Mouse (Mus musculus) heart, embryonic 16.5 days (tissue): ENCODE data around the gene Gm42878. TPM values are rescaled to one million over a fixed set of nuclear protein-coding genes. Genes with fewer than 3 reads are reported as not detected.

Experiments used
- ATAC-seq: fragments of 200-750 bp; cut with Nextera tagmentation; replicated peaks from 2 replicates; pipeline ENCODE4 v1.8.0; 2017; ENCODE audit warnings: moderate number of reproducible peaks; ENCODE audit not compliant: insufficient read depth, low FRiP score; ENCODE audit errors: extremely low read depth
- H3K27ac ChIP-seq: fragments of 300-500 bp; sonication (generic); 2 replicates; pipeline ENCODE4 v1.5.1; 2014; ENCODE audit warnings: mild to moderate bottlenecking, low read length, control low read depth, moderate library complexity
- H3K27me3 ChIP-seq: fragments of 300-500 bp; sonication (generic); 2 replicates; pipeline ENCODE4 v1.6.1; 2014; ENCODE audit warnings: low read length, mixed read lengths; ENCODE audit not compliant: control insufficient read depth, insufficient read depth
- H3K36me3 ChIP-seq: fragments of 300-500 bp; sonication (generic); 2 replicates; pipeline ENCODE4 v1.6.1; 2014; ENCODE audit not compliant: control insufficient read depth, insufficient read depth
- H3K4me1 ChIP-seq: fragments of 300-500 bp; sonication (generic); 2 replicates; pipeline ENCODE4 v1.6.1; 2014; ENCODE audit warnings: low read length, mixed read lengths; ENCODE audit not compliant: control insufficient read depth, insufficient read depth
- H3K4me2 ChIP-seq: fragments of 300-500 bp; sonication (generic); 2 replicates; pipeline ENCODE4 v1.6.1; 2014; ENCODE audit warnings: low read depth, mild to moderate bottlenecking, control low read depth, low read length
- H3K4me3 ChIP-seq: fragments of 300-500 bp; sonication (generic); 2 replicates; pipeline ENCODE4 v1.5.1; 2014; ENCODE audit warnings: mild to moderate bottlenecking, control low read depth, low read length
- H3K9ac ChIP-seq: fragments of 300-500 bp; sonication (generic); 2 replicates; pipeline ENCODE4 v1.6.1; 2014; ENCODE audit warnings: low read length, control low read depth
- H3K9me3 ChIP-seq: fragments of 300-500 bp; sonication (generic); replicated peaks from 2 replicates; pipeline ENCODE4 v1.6.1; 2016; ENCODE audit warnings: low read length; ENCODE audit not compliant: control insufficient read depth
- WGBS: fragments of 180-500 bp; shearing (Covaris S2); extraction: QIAGEN DNeasy Blood & Tissue Kit; methylation state at CpG from one replicate; pipeline ENCODE4 v1.1.7; 2014; 5-methylcytosine and 5-hydroxymethylcytosine counted together
- polyA plus RNA-seq: library from polyadenylated mRNA; unstranded; fragments of >200 nt; fragmentation: Nextera tagmentation; extraction: Ambion mirVana; gene quantifications from 2 replicates; pipeline ENCODE4 v1.2.1, GENCODE M21; 2015

The Gm42878 gene
- polyA plus RNA-seq, 1 experiment from 2014 or later, result 0.32 TPM

- Histone ChIP-seq H3K4me3 (no peak overlapping the region), H3K4me2 (peak overlapping the region; percentile 4; the same call in 1 of the 2 replicates), H3K9me3 (no peaks in the 10 kb centered on the region), H3K9ac (no peak overlapping the region), H3K36me3 (no peaks in the 10 kb centered on the region), H3K4me1 (peaks cover 19% of the 10 kb centered on the region), H3K27me3 (no peaks in the 10 kb centered on the region), H3K27ac (peak overlapping the region; percentile 36; the same call in 1 of the 2 replicates)
- whole genome bisulfite sequencing, result 46% methylated on average over 6 of the region's 6 CpGs
- ATAC-seq, result no peak
Measured at GRCm38 (mm10) chr5:121586400-121587039, 41.2 kb upstream of the Gm42878 start.

GRCm38 (mm10) chr5:121585699-121586098 is 40.4 kb upstream of the Gm42878 start:
- ATAC-seq, result no peak
- Histone ChIP-seq H3K36me3 (no peaks in the 10 kb centered on the region), H3K4me1 (peaks cover 18% of the 10 kb centered on the region), H3K27me3 (no peaks in the 10 kb centered on the region), H3K4me2 (no peak overlapping the region), H3K4me3 (no peak overlapping the region), H3K9ac (no peak overlapping the region), H3K27ac (no peak overlapping the region), H3K9me3 (no peaks in the 10 kb centered on the region)
- 83% methylated on average over 5 of the region's 5 CpGs for WGBS

GRCm38 (mm10) chr5:121585005-121585404 is 39.7 kb upstream of the Gm42878 start:
- no peak overlapping the region for H3K4me3 ChIP-seq
- no peaks in the 10 kb centered on the region for H3K27me3 ChIP-seq
- 94% methylated on average over 10 of the region's 10 CpGs for WGBS
- no peaks in the 10 kb centered on the region for H3K36me3 ChIP-seq
- H3K9ac ChIP-seq, result no peak overlapping the region
- no peak overlapping the region for H3K27ac ChIP-seq
- peaks cover 18% of the 10 kb centered on the region for H3K4me1 ChIP-seq
- no peak overlapping the region for H3K4me2 ChIP-seq
- no peaks in the 10 kb centered on the region for H3K9me3 ChIP-seq
- ATAC-seq, result no peak

- Histone ChIP-seq H3K27me3 (no peaks in the 10 kb centered on the region), H3K9ac (no peak overlapping the region), H3K4me1 (peaks cover 18% of the 10 kb centered on the region), H3K4me2 (0 out of 2 replicates have a peak overlapping the region, but pooled peaks have one; percentile 16), H3K36me3 (0 out of 2 replicates have a peak, but pooled peaks cover 7% of the 10 kb centered on the region), H3K27ac (peak overlapping the region; percentile 67), H3K9me3 (no peaks in the 10 kb centered on the region), H3K4me3 (no peak overlapping the region)
- ATAC-seq, result peak; percentile 88
- 43% methylated on average over 12 of the region's 12 CpGs for WGBS
Measured at GRCm38 (mm10) chr5:121583765-121584501, 38.7 kb upstream of the Gm42878 start.

GRCm38 (mm10) chr5:121581945-121582344 is 36.7 kb upstream of the Gm42878 start:
- Histone ChIP-seq H3K9ac (no peak overlapping the region), H3K36me3 (0 out of 2 replicates have a peak, but pooled peaks cover 7% of the 10 kb centered on the region), H3K27me3 (no peaks in the 10 kb centered on the region), H3K27ac (no peak overlapping the region), H3K4me2 (no peak overlapping the region), H3K4me1 (peaks cover 16% of the 10 kb centered on the region), H3K9me3 (no peaks in the 10 kb centered on the region), H3K4me3 (no peak overlapping the region)
- 86% methylated on average over 8 of the region's 8 CpGs for WGBS
- no peak for ATAC-seq

- Histone ChIP-seq H3K27me3 (no peaks in the 10 kb centered on the region), H3K4me3 (no peak overlapping the region), H3K4me2 (no peak overlapping the region), H3K9me3 (no peaks in the 10 kb centered on the region), H3K9ac (no peak overlapping the region), H3K27ac (no peak overlapping the region), H3K36me3 (0 out of 2 replicates have a peak, but pooled peaks cover 9% of the 10 kb centered on the region), H3K4me1 (no peaks in the 10 kb centered on the region)
- no peak for ATAC-seq
- 70% methylated on average over 11 of the region's 11 CpGs for WGBS
Measured at GRCm38 (mm10) chr5:121576927-121577488, 31.7 kb upstream of the Gm42878 start.

- no peaks in the 10 kb centered on the region for H3K4me1 ChIP-seq
- no peaks in the 10 kb centered on the region for H3K9me3 ChIP-seq
- H3K36me3 ChIP-seq, result 0 out of 2 replicates have a peak, but pooled peaks cover 9% of the 10 kb centered on the region
- no peak overlapping the region for H3K9ac ChIP-seq
- 91% methylated on average over 11 of the region's 11 CpGs for WGBS
- H3K4me3 ChIP-seq, result no peak overlapping the region
- ATAC-seq, result no peak
- no peaks in the 10 kb centered on the region for H3K27me3 ChIP-seq
- no peak overlapping the region for H3K4me2 ChIP-seq
- no peak overlapping the region for H3K27ac ChIP-seq
Measured at GRCm38 (mm10) chr5:121575867-121576266, 30.6 kb upstream of the Gm42878 start.

GRCm38 (mm10) chr5:121574145-121574544 is 28.9 kb upstream of the Gm42878 start:
- H3K27ac ChIP-seq, result no peak overlapping the region
- no peak overlapping the region for H3K4me3 ChIP-seq
- no peaks in the 10 kb centered on the region for H3K9me3 ChIP-seq
- H3K4me1 ChIP-seq, result 0 out of 2 replicates have a peak, but pooled peaks cover 3% of the 10 kb centered on the region
- 0 out of 2 replicates have a peak, but pooled peaks cover 4% of the 10 kb centered on the region for H3K36me3 ChIP-seq
- no peak for ATAC-seq
- no peak overlapping the region for H3K9ac ChIP-seq
- H3K4me2 ChIP-seq, result no peak overlapping the region
- 87% methylated on average over 13 of the region's 13 CpGs for WGBS
- H3K27me3 ChIP-seq, result no peaks in the 10 kb centered on the region

- Histone ChIP-seq H3K4me3 (no peak overlapping the region), H3K27ac (no peak overlapping the region), H3K4me1 (0 out of 2 replicates have a peak, but pooled peaks cover 6% of the 10 kb centered on the region), H3K4me2 (no peak overlapping the region), H3K9me3 (no peaks in the 10 kb centered on the region), H3K27me3 (no peaks in the 10 kb centered on the region), H3K36me3 (0 out of 2 replicates have a peak, but pooled peaks cover 2% of the 10 kb centered on the region), H3K9ac (no peak overlapping the region)
- WGBS, result 33% methylated on average over 1 of the region's 1 CpGs
- ATAC-seq, result no peak
Measured at GRCm38 (mm10) chr5:121570787-121571186, 25.5 kb upstream of the Gm42878 start.
